Comparison of ENCODE assay signal across 24 mouse cellular contexts in the genomic region with DNA sequence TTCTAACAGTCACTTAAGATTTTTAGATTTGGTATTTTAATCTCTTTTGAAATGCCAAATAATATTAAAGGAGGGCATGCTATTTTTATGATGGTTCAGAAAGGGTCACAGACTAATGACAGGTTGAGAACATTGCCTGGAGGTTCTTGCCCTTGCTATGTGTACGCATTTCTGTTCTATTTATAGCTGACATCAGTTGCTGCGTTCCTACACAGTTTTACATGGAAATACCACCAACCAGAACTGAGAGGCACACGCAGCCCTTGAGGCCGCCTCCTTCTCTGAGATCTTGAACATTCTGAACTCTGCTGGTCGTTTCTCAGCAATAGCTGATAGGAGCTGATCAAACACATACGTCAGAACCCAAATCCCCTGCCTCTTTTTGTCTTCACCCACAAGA.
DNase-seq lines count a peak whose midpoint lies in the region; ATAC-seq and TF ChIP-seq lines count a peak whose summit lies in the region.
"Had no signal": no experiment of that assay in that cellular context is flagged by ENCODE, and none has a peak within 500 bp of the region (broad histone marks: within the 10 kb centered on the region; RNA-seq: fewer than 3 reads in every experiment).

No protein-coding gene starts in this region.

- no peak for DNase-seq in embryonic facial prominence, embryonic 10.5 days (ENCODE audit: low spot score)
- peak; percentile 50 for DNase-seq in heart, postnatal 0 days (ENCODE audit: low spot score)
- DNase-seq in heart, postnatal 4 days: no peak
- DNase-seq in limb, embryonic 10.5 days (ENCODE audit: low spot score): no peak
- peak; percentile 15 for DNase-seq in limb, embryonic 14.5 days (ENCODE audit: low spot score)
- DNase-seq: adrenal gland, postnatal 10 days; cerebellum, adult 2 months; cerebellum, postnatal 25 days; heart, postnatal 10 days; kidney, adult 18-20 months; kidney, postnatal 4 days; layer of hippocampus, adult 9-11 months; lung, adult 2 months; lung, postnatal 14 days; right cerebral cortex, adult 18-20 months; right cerebral cortex, postnatal 4 days; thymus, postnatal 36 days had no signal

- no peak overlapping the region for H3K4me2 ChIP-seq in embryonic facial prominence, embryonic 15.5 days (replicated peaks)
- no peak overlapping the region for H3K4me2 ChIP-seq in heart, postnatal 0 days (ENCODE audit: low read depth, low read length)
- no peak overlapping the region for H3K4me2 ChIP-seq in limb, embryonic 13.5 days (replicated peaks)
- H3K4me2 ChIP-seq in limb, embryonic 14.5 days (replicated peaks; ENCODE audit: low read depth, low read length, severe bottlenecking): no peak overlapping the region
- H3K4me2 ChIP-seq: embryonic facial prominence, embryonic 13.5 days; forebrain, embryonic 13.5 days; liver, embryonic 12.5 days; midbrain, embryonic 11.5 days had no signal

- no peaks in the 10 kb centered on the region for H3K27me3 ChIP-seq in embryonic facial prominence, embryonic 15.5 days
- no peaks in the 10 kb centered on the region for H3K27me3 ChIP-seq in embryonic facial prominence, embryonic 10.5 days (replicated peaks; ENCODE audit: low read depth, poor library complexity, severe bottlenecking)
- H3K27me3 ChIP-seq in heart, postnatal 0 days (ENCODE audit: control insufficient read depth, insufficient read depth, low read length): no peaks in the 10 kb centered on the region
- no peaks in the 10 kb centered on the region for H3K27me3 ChIP-seq in limb, embryonic 13.5 days
- H3K27me3 ChIP-seq in limb, embryonic 10.5 days (ENCODE audit: low read depth, poor library complexity, severe bottlenecking): no peaks in the 10 kb centered on the region
- H3K27me3 ChIP-seq in limb, embryonic 14.5 days (ENCODE audit: control insufficient read depth, insufficient read depth, low read length): no peaks in the 10 kb centered on the region
- H3K27me3 ChIP-seq: embryonic facial prominence, embryonic 13.5 days; forebrain, embryonic 13.5 days; liver, embryonic 12.5 days had no signal

- no peaks in the 10 kb centered on the region for H3K36me3 ChIP-seq in embryonic facial prominence, embryonic 15.5 days
- no peaks in the 10 kb centered on the region for H3K36me3 ChIP-seq in embryonic facial prominence, embryonic 10.5 days (replicated peaks)
- no peaks in the 10 kb centered on the region for H3K36me3 ChIP-seq in heart, postnatal 0 days (replicated peaks; ENCODE audit: control insufficient read depth, insufficient read depth, low read length)
- H3K36me3 ChIP-seq in limb, embryonic 13.5 days: no peaks in the 10 kb centered on the region
- H3K36me3 ChIP-seq in limb, embryonic 10.5 days: no peaks in the 10 kb centered on the region
- no peaks in the 10 kb centered on the region for H3K36me3 ChIP-seq in limb, embryonic 14.5 days (ENCODE audit: control insufficient read depth, insufficient read depth, low read length)
- H3K36me3 ChIP-seq: embryonic facial prominence, embryonic 13.5 days; liver, embryonic 12.5 days had no signal

- TF ChIP-seq EP300 in heart, postnatal 0 days (IDR thresholded peaks at IDR 0.05; ENCODE audit: low read depth): no peak

- peak overlapping the region; percentile 39; the same call in 1 of the 2 replicates for H3K27ac ChIP-seq in embryonic facial prominence, embryonic 15.5 days (replicated peaks)
- no peak overlapping the region for H3K27ac ChIP-seq in embryonic facial prominence, embryonic 10.5 days (replicated peaks)
- 0 out of 2 replicates have a peak overlapping the region, but pooled peaks have one; percentile 34 for H3K27ac ChIP-seq in heart, postnatal 0 days (ENCODE audit: low read depth)
- H3K27ac ChIP-seq in limb, embryonic 13.5 days: peak overlapping the region; percentile 45; the same call in 1 of the 2 replicates
- no peak overlapping the region for H3K27ac ChIP-seq in limb, embryonic 10.5 days
- H3K27ac ChIP-seq in limb, embryonic 14.5 days (replicated peaks; ENCODE audit: low read depth, low read length): no peak overlapping the region
- H3K27ac ChIP-seq: embryonic facial prominence, embryonic 13.5 days; forebrain, embryonic 13.5 days; liver, embryonic 12.5 days had no signal

- no peak overlapping the region for H3K9ac ChIP-seq in embryonic facial prominence, embryonic 15.5 days
- no peak overlapping the region for H3K9ac ChIP-seq in heart, postnatal 0 days (replicated peaks; ENCODE audit: low read depth, low read length)
- H3K9ac ChIP-seq in limb, embryonic 13.5 days: no peak overlapping the region
- H3K9ac ChIP-seq in limb, embryonic 14.5 days (ENCODE audit: low read depth, low read length, severe bottlenecking): no peak overlapping the region
- H3K9ac ChIP-seq: embryonic facial prominence, embryonic 13.5 days; forebrain, embryonic 13.5 days; liver, embryonic 12.5 days had no signal

- H3K4me3 ChIP-seq in embryonic facial prominence, embryonic 15.5 days (replicated peaks): no peak overlapping the region
- no peak overlapping the region for H3K4me3 ChIP-seq in embryonic facial prominence, embryonic 10.5 days
- no peak overlapping the region for H3K4me3 ChIP-seq in heart, postnatal 0 days (ENCODE audit: low read depth, low read length)
- no peak overlapping the region for H3K4me3 ChIP-seq in limb, embryonic 13.5 days
- H3K4me3 ChIP-seq in limb, embryonic 10.5 days: no peak overlapping the region
- H3K4me3 ChIP-seq in limb, embryonic 14.5 days (replicated peaks; ENCODE audit: low read length): no peak overlapping the region
- H3K4me3 ChIP-seq: embryonic facial prominence, embryonic 13.5 days; forebrain, embryonic 13.5 days; liver, embryonic 12.5 days had no signal

- 40% methylated on average over 6 of the region's 6 CpGs for WGBS in embryonic facial prominence, embryonic 15.5 days
- WGBS in embryonic facial prominence, embryonic 10.5 days: 67% methylated on average over 6 of the region's 6 CpGs
- WGBS in heart, postnatal 0 days: 26% methylated on average over 6 of the region's 6 CpGs
- WGBS in limb, embryonic 13.5 days: 41% methylated on average over 6 of the region's 6 CpGs
- WGBS in limb, embryonic 10.5 days: 70% methylated on average over 6 of the region's 6 CpGs
- 38% methylated on average over 6 of the region's 6 CpGs for WGBS in limb, embryonic 14.5 days

- TF ChIP-seq POLR2A in limb, embryonic 14.5 days (IDR thresholded peaks at IDR 0.05; ENCODE audit: borderline replicate concordance, extremely low read depth, insufficient read depth, insufficient read length): no peak

- peaks cover 11% of the 10 kb centered on the region; the same call in 1 of the 2 replicates for H3K4me1 ChIP-seq in embryonic facial prominence, embryonic 15.5 days
- H3K4me1 ChIP-seq in embryonic facial prominence, embryonic 10.5 days: no peaks in the 10 kb centered on the region
- H3K4me1 ChIP-seq in heart, postnatal 0 days (ENCODE audit: control insufficient read depth, insufficient read depth): peaks cover 21% of the 10 kb centered on the region
- peaks cover 22% of the 10 kb centered on the region for H3K4me1 ChIP-seq in limb, embryonic 13.5 days
- no peaks in the 10 kb centered on the region for H3K4me1 ChIP-seq in limb, embryonic 10.5 days
- peaks cover 8% of the 10 kb centered on the region for H3K4me1 ChIP-seq in limb, embryonic 14.5 days (ENCODE audit: control insufficient read depth, insufficient read depth, low read length)
- H3K4me1 ChIP-seq: forebrain, embryonic 13.5 days; liver, embryonic 12.5 days had no signal

- no peak for TF ChIP-seq CTCF in heart, postnatal 0 days (IDR thresholded peaks at IDR 0.05; ENCODE audit: low read depth)

- H3K9me3 ChIP-seq in embryonic facial prominence, embryonic 15.5 days (replicated peaks): no peaks in the 10 kb centered on the region
- H3K9me3 ChIP-seq in embryonic facial prominence, embryonic 10.5 days: no peaks in the 10 kb centered on the region
- H3K9me3 ChIP-seq in heart, postnatal 0 days (replicated peaks; ENCODE audit: control insufficient read depth, low read length): no peaks in the 10 kb centered on the region
- no peaks in the 10 kb centered on the region for H3K9me3 ChIP-seq in limb, embryonic 13.5 days
- H3K9me3 ChIP-seq in limb, embryonic 10.5 days (replicated peaks): no peaks in the 10 kb centered on the region
- H3K9me3 ChIP-seq in limb, embryonic 14.5 days (ENCODE audit: control insufficient read depth, low read length): no peaks in the 10 kb centered on the region
- H3K9me3 ChIP-seq: embryonic facial prominence, embryonic 13.5 days; forebrain, embryonic 13.5 days; liver, embryonic 12.5 days had no signal

- ATAC-seq in embryonic facial prominence, embryonic 15.5 days (ENCODE audit: insufficient number of reproducible peaks, low FRiP score, low TSS enrichment, low read depth): no peak
- peak; percentile 83 for ATAC-seq in heart, postnatal 0 days (ENCODE audit: insufficient read depth, low read depth)
- no peak for ATAC-seq in limb, embryonic 13.5 days (ENCODE audit: low FRiP score, low read depth)
- ATAC-seq in limb, embryonic 14.5 days (ENCODE audit: low FRiP score, low read depth): no peak
- ATAC-seq: forebrain, embryonic 13.5 days; inflammation-experienced regulatory T-cells, adult 6 months; liver, embryonic 12.5 days had no signal

Comparison
In these comparisons a context has a peak if more than half of its experiments do, and no peak if none do; other contexts are left out.
1. H3K27ac ChIP-seq: peak in embryonic facial prominence, embryonic 15.5 days (single experiment), heart, postnatal 0 days (single experiment) and limb, embryonic 13.5 days (single experiment); none in embryonic facial prominence, embryonic 10.5 days (single experiment), limb, embryonic 10.5 days (single experiment) and limb, embryonic 14.5 days (single experiment).
2. DNase-seq: peak in heart, postnatal 0 days (single experiment) and limb, embryonic 14.5 days (single experiment); none in embryonic facial prominence, embryonic 10.5 days (single experiment), heart, postnatal 4 days (single experiment) and limb, embryonic 10.5 days (single experiment).